Mouse (Mus musculus) stomach, embryonic 14.5 days (tissue): Measurements from ENCODE around the gene Ftcd. TPM values are rescaled to one million over a fixed set of nuclear protein-coding genes. Genes with fewer than 3 reads are reported as not detected.

Experiments used
- ATAC-seq: fragments of 200-750 bp; cut with Nextera tagmentation; 2 replicates; pipeline ENCODE4 v1.8.0; 2017; ENCODE audit warnings: low read depth, moderate TSS enrichment; ENCODE audit not compliant: insufficient number of reproducible peaks, insufficient read depth, low FRiP score
- H3K27ac ChIP-seq: fragments of 300-500 bp; sonication (generic); 2 replicates; pipeline ENCODE4 v1.5.1; 2014; ENCODE audit warnings: mild to moderate bottlenecking, low read length, moderate library complexity, mixed read lengths
- H3K27me3 ChIP-seq: fragments of 300-500 bp; sonication (generic); 2 replicates; pipeline ENCODE4 v1.6.1; 2014; ENCODE audit warnings: low read length, control low read depth, mixed read lengths; ENCODE audit not compliant: control insufficient read depth, insufficient read depth
- H3K36me3 ChIP-seq: fragments of 300-500 bp; sonication (generic); 2 replicates; pipeline ENCODE4 v1.6.1; 2014; ENCODE audit warnings: mild to moderate bottlenecking, control low read depth, low read length, moderate library complexity, mixed read lengths; ENCODE audit not compliant: control insufficient read depth, insufficient read depth
- H3K4me1 ChIP-seq: fragments of 300-500 bp; sonication (generic); 2 replicates; pipeline ENCODE4 v1.6.1; 2014; ENCODE audit warnings: low read length, control low read depth, mixed read lengths; ENCODE audit not compliant: control insufficient read depth, insufficient read depth
- H3K4me2 ChIP-seq: fragments of 300-500 bp; sonication (generic); replicated peaks from 2 replicates; pipeline ENCODE4 v1.6.1; 2014; ENCODE audit warnings: low read depth, low read length, control low read depth
- H3K4me3 ChIP-seq: fragments of 300-500 bp; sonication (generic); 2 replicates; pipeline ENCODE4 v1.5.1; 2014; ENCODE audit warnings: low read depth, low read length, control low read depth
- H3K9ac ChIP-seq: fragments of 300-500 bp; sonication (generic); replicated peaks from 2 replicates; pipeline ENCODE4 v1.6.1; 2014; ENCODE audit warnings: low read depth, mild to moderate bottlenecking, control low read depth, low read length, moderate library complexity, mixed read lengths
- H3K9me3 ChIP-seq: fragments of 300-500 bp; sonication (generic); 2 replicates; pipeline ENCODE4 v1.6.1; 2016; ENCODE audit warnings: low read depth, low read length, control low read depth; ENCODE audit not compliant: control insufficient read depth
- WGBS: fragments of 180-500 bp; shearing (Covaris S2); extraction: QIAGEN DNeasy Blood & Tissue Kit; methylation state at CpG from one replicate; pipeline ENCODE4 v1.1.7; 2014; 5-methylcytosine and 5-hydroxymethylcytosine counted together
- polyA plus RNA-seq: library from polyadenylated mRNA; unstranded; fragments of >200 nt; fragmentation: Nextera tagmentation; extraction: Ambion mirVana; gene quantifications from 2 replicates; pipeline ENCODE4 v1.2.1, GENCODE M21; 2014

Gene Ftcd
- polyA plus RNA-seq, 1 experiment from 2014 or later, result not detected

GRCm38 (mm10) chr10:76576920-76577319, 1.5 kb downstream of the Ftcd start:
- ATAC-seq, result no peak
- 66% methylated on average over 7 of the region's 7 CpGs for WGBS
- Histone ChIP-seq H3K36me3 (no peaks in the 10 kb centered on the region), H3K9me3 (no peaks in the 10 kb centered on the region), H3K9ac (no peak overlapping the region), H3K4me1 (no peaks in the 10 kb centered on the region), H3K4me3 (no peak overlapping the region), H3K27me3 (no peaks in the 10 kb centered on the region), H3K27ac (no peak overlapping the region), H3K4me2 (no peak overlapping the region)

- Histone ChIP-seq H3K9ac (no peak overlapping the region), H3K27me3 (no peaks in the 10 kb centered on the region), H3K9me3 (no peaks in the 10 kb centered on the region), H3K4me2 (peak overlapping the region; percentile 19), H3K27ac (no peak overlapping the region), H3K36me3 (no peaks in the 10 kb centered on the region), H3K4me3 (no peak overlapping the region), H3K4me1 (no peaks in the 10 kb centered on the region)
- ATAC-seq, result no peak
- 18% methylated on average over 10 of the region's 10 CpGs for WGBS
Measured at GRCm38 (mm10) chr10:76584138-76584537, 8.7 kb downstream of the Ftcd start.

- Histone ChIP-seq H3K4me3 (no peak overlapping the region), H3K27me3 (no peaks in the 10 kb centered on the region), H3K4me2 (no peak overlapping the region), H3K36me3 (no peaks in the 10 kb centered on the region), H3K9ac (no peak overlapping the region), H3K27ac (no peak overlapping the region), H3K9me3 (no peaks in the 10 kb centered on the region), H3K4me1 (no peaks in the 10 kb centered on the region)
- no peak for ATAC-seq
- 26% methylated on average over 1 of the region's 1 CpGs for WGBS
Measured at GRCm38 (mm10) chr10:76586190-76586589, 10.7 kb downstream of the Ftcd start.

- H3K27ac ChIP-seq, result no peak overlapping the region
- H3K4me2 ChIP-seq, result no peak overlapping the region
- H3K9ac ChIP-seq, result no peak overlapping the region
- no peak for ATAC-seq
- H3K4me1 ChIP-seq, result no peaks in the 10 kb centered on the region
- no peaks in the 10 kb centered on the region for H3K27me3 ChIP-seq
- H3K9me3 ChIP-seq, result no peaks in the 10 kb centered on the region
- H3K4me3 ChIP-seq, result no peak overlapping the region
- no peaks in the 10 kb centered on the region for H3K36me3 ChIP-seq
- 81% methylated on average over 11 of the region's 11 CpGs for WGBS
Measured at GRCm38 (mm10) chr10:76590197-76590596, 14.7 kb downstream of the Ftcd start.

- Histone ChIP-seq H3K9ac (no peak overlapping the region), H3K27ac (no peak overlapping the region), H3K27me3 (no peaks in the 10 kb centered on the region), H3K9me3 (no peaks in the 10 kb centered on the region), H3K4me2 (no peak overlapping the region), H3K4me3 (no peak overlapping the region), H3K4me1 (no peaks in the 10 kb centered on the region), H3K36me3 (peaks cover 3% of the 10 kb centered on the region)
- no peak for ATAC-seq
- 93% methylated on average over 31 of the region's 31 CpGs for WGBS
Measured at GRCm38 (mm10) chr10:76596338-76596737, 20.9 kb downstream of the Ftcd start.

- Histone ChIP-seq H3K9ac (no peak overlapping the region), H3K27me3 (no peaks in the 10 kb centered on the region), H3K4me2 (no peak overlapping the region), H3K4me3 (no peak overlapping the region), H3K36me3 (peaks cover 25% of the 10 kb centered on the region), H3K4me1 (no peaks in the 10 kb centered on the region), H3K27ac (no peak overlapping the region), H3K9me3 (no peaks in the 10 kb centered on the region)
- 67% methylated on average over 3 of the region's 3 CpGs for WGBS
- ATAC-seq, result no peak
Measured at GRCm38 (mm10) chr10:76602690-76603089, 27.2 kb downstream of the Ftcd start.

- no peak overlapping the region for H3K4me3 ChIP-seq
- H3K9me3 ChIP-seq, result no peaks in the 10 kb centered on the region
- H3K4me2 ChIP-seq, result no peak overlapping the region
- no peak for ATAC-seq
- H3K36me3 ChIP-seq, result peaks cover 68% of the 10 kb centered on the region
- H3K4me1 ChIP-seq, result no peaks in the 10 kb centered on the region
- no peak overlapping the region for H3K9ac ChIP-seq
- H3K27me3 ChIP-seq, result no peaks in the 10 kb centered on the region
- no peak overlapping the region for H3K27ac ChIP-seq
- WGBS, result 74% methylated on average over 7 of the region's 7 CpGs
Measured at GRCm38 (mm10) chr10:76612473-76612872, 37.0 kb downstream of the Ftcd start.

GRCm38 (mm10) chr10:76622411-76622810, 47.0 kb downstream of the Ftcd start:
- Histone ChIP-seq H3K4me1 (peaks cover 18% of the 10 kb centered on the region; the same call in 1 of the 2 replicates), H3K9me3 (no peaks in the 10 kb centered on the region), H3K27me3 (no peaks in the 10 kb centered on the region), H3K36me3 (no peaks in the 10 kb centered on the region), H3K4me3 (peak overlapping the region; percentile 51), H3K9ac (peak overlapping the region; percentile 39), H3K27ac (peak overlapping the region; percentile 70; the same call in 1 of the 2 replicates), H3K4me2 (peak overlapping the region; percentile 65)
- no peak for ATAC-seq
- WGBS, result 60% methylated on average over 4 of the region's 4 CpGs

- Histone ChIP-seq H3K27ac (peak within 1 kb of the TSS; percentile 70), H3K9ac (peak within 1 kb of the TSS; percentile 39), H3K9me3 (no peaks in the 10 kb centered on the region), H3K4me1 (peaks cover 19% of the 10 kb centered on the region; the same call in 1 of the 2 replicates), H3K4me3 (peak within 1 kb of the TSS; percentile 51), H3K36me3 (no peaks in the 10 kb centered on the region), H3K4me2 (peak within 1 kb of the TSS; percentile 65), H3K27me3 (no peaks in the 10 kb centered on the region)
- peak; percentile 91 for ATAC-seq
- WGBS, result 3% methylated on average over 30 of the region's 31 CpGs
Measured at GRCm38 (mm10) chr10:76622928-76623680, 47.7 kb downstream of the Ftcd start, which contains the start of gene Col6a2. TSS of gene Col6a2 (minus strand) at chr10:76623630.
